Mouse (Mus musculus) ES-Bruce4 (cell line): ENCODE results near the gene Sh3bp2. TPM values are rescaled to one million over a fixed set of nuclear protein-coding genes. Genes with fewer than 3 reads are reported as not detected.

ENCODE experiments used
- H3K27ac ChIP-seq: 2 replicates; pipeline ENCODE4 v1.5.1; 2012; ENCODE audit warnings: low read length, inconsistent platforms; ENCODE audit not compliant: insufficient read depth
- H3K27me3 ChIP-seq: 2 replicates; pipeline ENCODE4 v1.6.1; 2012; ENCODE audit warnings: mild to moderate bottlenecking, low read length, inconsistent platforms; ENCODE audit not compliant: control insufficient read depth, poor library complexity, insufficient read depth, severe bottlenecking
- H3K36me3 ChIP-seq: 2 replicates; pipeline ENCODE4 v1.6.1; 2012; ENCODE audit warnings: inconsistent platforms, mild to moderate bottlenecking, low read length, moderate library complexity; ENCODE audit not compliant: control insufficient read depth, poor library complexity, insufficient read depth, severe bottlenecking
- H3K4me1 ChIP-seq: one replicate; pipeline ENCODE4 v1.8.1; 2011; ENCODE audit warnings: low read length; ENCODE audit not compliant: control insufficient read depth, insufficient read depth
- H3K4me3 ChIP-seq: 2 replicates; pipeline ENCODE4 v1.5.1; 2011; ENCODE audit warnings: low read depth, mild to moderate bottlenecking, low read length
- H3K9ac ChIP-seq: 2 replicates; pipeline ENCODE4 v1.6.1; 2012; ENCODE audit warnings: low read depth, mild to moderate bottlenecking, inconsistent platforms; ENCODE audit not compliant: poor library complexity, severe bottlenecking
- H3K9me3 ChIP-seq: replicated peaks from 2 replicates; pipeline ENCODE4 v1.6.1; 2012; ENCODE audit warnings: mild to moderate bottlenecking, low read length, inconsistent platforms; ENCODE audit not compliant: control insufficient read depth, poor library complexity, insufficient read depth, severe bottlenecking
- CTCF ChIP-seq: IDR thresholded peaks from one replicate; pipeline ENCODE4 v1.8.1; 2011; ENCODE audit warnings: low read depth, low read length
- EP300 ChIP-seq: IDR thresholded peaks from 2 replicates; pipeline ENCODE4 v1.6.1; 2011; ENCODE audit warnings: low read depth, low read length; ENCODE audit not compliant: insufficient read depth
- POLR2A ChIP-seq: IDR thresholded peaks from one replicate; pipeline ENCODE4 v1.8.1; 2011; ENCODE audit warnings: low read length; ENCODE audit not compliant: insufficient read depth
- polyA plus RNA-seq: library from polyadenylated mRNA; stranded (reverse); fragments of >200 nt; gene quantifications from 2 replicates; pipeline ENCODE4 v1.2.4, GENCODE M21; 2011; ENCODE audit warnings: low read depth; ENCODE audit not compliant: missing spikeins, insufficient read depth, insufficient read length

Sh3bp2 gene
- polyA plus RNA-seq, 1 experiment: 2.8 TPM

DNA sequence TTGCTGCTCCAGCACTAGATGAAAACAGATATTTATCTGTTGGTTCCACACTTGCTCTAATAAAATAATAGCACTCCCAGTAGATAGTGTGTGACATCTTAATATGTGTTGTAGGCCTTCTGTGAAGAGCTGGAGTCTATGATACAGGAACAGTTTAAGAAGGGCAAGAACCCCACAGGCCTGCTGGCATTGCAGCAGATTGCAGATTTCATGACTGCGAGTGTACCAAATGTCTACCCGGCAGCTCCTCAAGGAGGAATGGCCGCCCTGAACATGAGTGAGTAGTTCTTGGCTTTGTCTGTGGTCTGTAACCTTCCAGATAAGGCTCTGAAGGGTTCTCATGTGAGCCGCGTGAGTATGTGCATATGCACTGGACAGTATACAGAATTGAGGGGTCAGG is 78.9 kb downstream of the Sh3bp2 start:
- peaks cover 6% of the 10 kb centered on the region; the same call in 1 of the 2 replicates for H3K36me3 ChIP-seq
- H3K9ac ChIP-seq: no peak overlapping the region
- TF ChIP-seq EP300: no peak
- no peak for TF ChIP-seq POLR2A
- TF ChIP-seq CTCF: no peak
- H3K4me1 ChIP-seq: no peaks in the 10 kb centered on the region
- no peaks in the 10 kb centered on the region for H3K27me3 ChIP-seq
- no peak overlapping the region for H3K4me3 ChIP-seq
- H3K9me3 ChIP-seq: no peaks in the 10 kb centered on the region
- no peak overlapping the region for H3K27ac ChIP-seq

DNA sequence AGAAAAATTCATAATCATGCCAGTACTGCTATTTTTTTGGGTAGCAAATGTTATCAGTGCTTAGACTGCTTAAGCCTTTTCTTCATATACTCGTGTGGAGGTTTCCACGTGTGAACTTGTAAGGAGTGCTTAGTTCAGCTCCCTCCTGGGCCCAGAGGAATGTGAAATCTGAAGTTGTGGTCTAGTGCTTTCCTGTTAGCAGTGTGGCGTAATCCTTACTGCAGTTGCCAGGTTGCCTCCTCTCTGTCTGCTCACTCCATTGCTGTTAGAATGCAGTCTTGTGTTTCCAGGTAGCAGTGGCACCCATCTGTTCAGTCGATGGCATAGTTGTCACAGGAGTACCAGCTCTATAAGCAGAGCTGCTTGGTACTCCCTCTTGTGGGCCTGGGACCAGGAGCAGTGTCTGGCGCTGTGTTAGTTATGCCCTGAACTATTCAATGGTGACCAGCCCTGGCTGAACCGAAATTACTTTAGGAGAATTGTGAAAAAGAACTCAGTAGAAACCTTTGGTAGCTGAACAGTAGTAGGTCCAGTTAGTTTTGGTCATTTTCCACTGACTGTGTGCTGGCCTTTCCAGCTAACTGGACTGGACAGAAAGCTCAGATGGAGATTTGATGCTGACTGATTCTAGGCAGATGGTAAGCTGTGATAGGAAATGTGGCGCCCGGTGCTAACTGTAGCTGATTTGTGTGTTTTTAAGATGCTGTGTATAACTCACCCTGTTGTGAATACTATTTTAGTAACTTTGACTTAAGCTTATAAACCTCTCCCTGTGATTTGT is 81.7 kb downstream of the Sh3bp2 start:
- TF ChIP-seq POLR2A (no peak), CTCF (no peak), EP300 (no peak)

DNA sequence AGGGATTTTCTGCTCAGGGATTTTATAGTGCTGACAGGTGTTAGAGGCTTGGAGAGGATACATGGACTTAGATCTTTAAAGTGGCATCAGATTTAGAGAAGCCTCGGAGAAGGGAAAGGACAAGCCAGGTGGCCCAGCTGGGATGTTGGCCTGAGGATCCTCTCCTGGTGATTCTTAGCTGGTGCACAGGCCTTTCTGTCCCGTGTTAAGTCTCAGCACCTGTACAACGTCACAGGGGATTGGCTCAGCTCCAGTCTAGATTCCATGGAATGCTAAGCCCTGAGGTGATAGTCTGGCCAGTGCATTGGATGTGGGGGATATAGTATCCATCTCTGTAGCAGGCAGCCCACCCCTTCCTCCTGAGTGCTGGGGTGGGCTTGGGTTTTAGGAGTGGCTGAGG is 82.6 kb downstream of the Sh3bp2 start:
- no peak overlapping the region for H3K27ac ChIP-seq
- H3K27me3 ChIP-seq: no peaks in the 10 kb centered on the region
- H3K9ac ChIP-seq: no peak overlapping the region
- no peaks in the 10 kb centered on the region for H3K4me1 ChIP-seq
- peaks cover 4% of the 10 kb centered on the region for H3K36me3 ChIP-seq
- TF ChIP-seq EP300 (no peak), POLR2A (no peak), CTCF (no peak)
- no peaks in the 10 kb centered on the region for H3K9me3 ChIP-seq
- no peak overlapping the region for H3K4me3 ChIP-seq

More for the DNA sequence above, 81.7 kb downstream of the Sh3bp2 start:
- no peaks in the 10 kb centered on the region for H3K27me3 ChIP-seq
- H3K4me3 ChIP-seq: no peak overlapping the region
- H3K9ac ChIP-seq: no peak overlapping the region
- H3K36me3 ChIP-seq: peaks cover 4% of the 10 kb centered on the region
- H3K4me1 ChIP-seq: no peaks in the 10 kb centered on the region
- no peaks in the 10 kb centered on the region for H3K9me3 ChIP-seq
- H3K27ac ChIP-seq: no peak overlapping the region

DNA sequence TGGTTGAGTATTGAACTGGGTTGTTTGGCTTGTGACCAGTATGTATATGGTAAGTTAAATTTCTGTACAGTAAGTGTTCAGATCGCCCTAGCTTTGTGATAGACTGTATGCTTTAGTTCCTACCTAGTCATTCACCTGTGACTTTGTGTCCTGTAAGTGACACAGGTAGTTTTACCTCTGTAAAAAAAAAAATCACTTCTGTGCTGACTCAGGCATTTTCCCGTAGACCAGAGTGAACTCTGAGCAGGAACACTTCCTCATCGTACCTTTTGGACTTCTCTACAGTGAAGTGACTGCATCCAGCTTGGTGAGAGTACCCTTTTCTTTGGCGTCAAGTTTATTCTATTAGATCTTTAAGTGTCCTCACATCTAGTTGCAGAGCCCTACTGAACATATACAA is 84.3 kb downstream of the Sh3bp2 start:
- Histone ChIP-seq H3K4me1 (no peaks in the 10 kb centered on the region), H3K9ac (no peak overlapping the region), H3K27ac (no peak overlapping the region), H3K4me3 (no peak overlapping the region), H3K27me3 (no peaks in the 10 kb centered on the region), H3K9me3 (no peaks in the 10 kb centered on the region), H3K36me3 (peaks cover 4% of the 10 kb centered on the region)
- no peak for TF ChIP-seq POLR2A
- TF ChIP-seq EP300: no peak
- no peak for TF ChIP-seq CTCF

Other genes starting within 250 kb of the Sh3bp2 start
- gene Zfyve28, start 237.4 kb upstream of the Sh3bp2 start, polyA plus RNA-seq: 2.0 and 2.8 TPM in 2 replicates
- not detected in 2 replicates for gene Cfap99, start 237.2 kb upstream of the Sh3bp2 start, polyA plus RNA-seq
- gene Rnf4, start 189.5 kb upstream of the Sh3bp2 start, polyA plus RNA-seq: 210 and 215 TPM in 2 replicates
- gene Fam193a, start 155.9 kb upstream of the Sh3bp2 start, polyA plus RNA-seq: 38.3 and 40.2 TPM in 2 replicates
- gene Tnip2, start 11.8 kb upstream of the Sh3bp2 start, polyA plus RNA-seq: 10.1 and 14.0 TPM in 2 replicates
- gene Add1, start 47.8 kb downstream of the Sh3bp2 start, polyA plus RNA-seq: 71.7 and 76.9 TPM in 2 replicates
- 70.1 and 91.6 TPM in 2 replicates for gene Mfsd10, start 111.4 kb downstream of the Sh3bp2 start, polyA plus RNA-seq
- gene Nop14, start 134.3 kb downstream of the Sh3bp2 start, polyA plus RNA-seq: 80.7 and 82.6 TPM in 2 replicates
- gene Grk4, start 134.5 kb downstream of the Sh3bp2 start, polyA plus RNA-seq: 0.25 TPM in 1 of 2 replicates, not detected in the other
- 42.1 and 42.3 TPM in 2 replicates for gene Htt, start 235.9 kb downstream of the Sh3bp2 start, polyA plus RNA-seq